Mouse (Mus musculus) MEL (cell line): ENCODE data around the gene Tomm40.

Source experiments
- CTCF ChIP-seq, 3 experiments: IDR thresholded peaks in 2 of 3; conservative IDR thresholded peaks in 1 of 3; 2 replicates each; pipeline ENCODE4 v1.5.1; 2011 to 2012; ENCODE audit warnings: low read length in 3 of 3, low read depth in 2 of 3, mild to moderate bottlenecking in 2 of 3, improper control_type of control experiment in 1 of 3, inconsistent platforms in 1 of 3, mixed read lengths in 1 of 3, moderate library complexity in 1 of 3; ENCODE audit not compliant: control insufficient read depth in 1 of 3, insufficient read depth in 1 of 3, poor library complexity in 1 of 3, severe bottlenecking in 1 of 3
- EP300 ChIP-seq, 2 experiments: IDR thresholded peaks; 2 replicates each; pipeline ENCODE4 v1.6.1; 2011; ENCODE audit warnings: improper control_type of control experiment in 2 of 2, low read length in 2 of 2, low read depth in 1 of 2, mild to moderate bottlenecking in 1 of 2
- HCFC1 ChIP-seq: IDR thresholded peaks from 2 replicates; pipeline ENCODE4 v1.6.1; 2012; ENCODE audit warnings: low read depth, mild to moderate bottlenecking, inconsistent platforms, low read length, improper control_type of control experiment, moderate library complexity
- JUND ChIP-seq: IDR thresholded peaks from 2 replicates; pipeline ENCODE4 v1.6.1; 2011; ENCODE audit warnings: low read depth, mild to moderate bottlenecking, improper control_type of control experiment, low read length
- MAX ChIP-seq: IDR thresholded peaks from 2 replicates; pipeline ENCODE4 v1.6.1; 2011; ENCODE audit warnings: low read length, improper control_type of control experiment
- POLR2A ChIP-seq, 2 experiments: IDR thresholded peaks; 2 replicates each; pipeline ENCODE4 v1.6.1; 2011 to 2012; ENCODE audit warnings: low read length in 2 of 2, mild to moderate bottlenecking in 2 of 2, control low read depth in 1 of 2, improper control_type of control experiment in 1 of 2, low read depth in 1 of 2, moderate library complexity in 1 of 2; ENCODE audit not compliant: control insufficient read depth in 1 of 2, insufficient read depth in 1 of 2, poor library complexity in 1 of 2

- no peak for TF ChIP-seq JUND
- TF ChIP-seq EP300 (IDR thresholded peaks at IDR 0.05; ENCODE audit: low read depth in 1 of 2, low read length in 2 of 2) = no peak
- TF ChIP-seq HCFC1 = no peak
- TF ChIP-seq POLR2A (IDR thresholded peaks at IDR 0.05; ENCODE audit: control insufficient read depth in 1 of 2, insufficient read depth in 1 of 2, low read depth in 1 of 2, low read length in 2 of 2, poor library complexity in 1 of 2) = no peak
- no peak for TF ChIP-seq CTCF (IDR thresholded peaks at IDR 0.05 in 2 of 3, conservative IDR thresholded peaks at IDR 0.05 in 1 of 3; ENCODE audit: control insufficient read depth in 1 of 3, insufficient read depth in 1 of 3, low read depth in 2 of 3, low read length in 3 of 3, poor library complexity in 1 of 3, severe bottlenecking in 1 of 3)
- TF ChIP-seq MAX = no peak
Measured at GRCm38 (mm10) chr7:19693421-19693820, 21.8 kb downstream of the Tomm40 start.
